Mouse (Mus musculus): ENCODE measurements around the gene Spcs1.

DNA sequence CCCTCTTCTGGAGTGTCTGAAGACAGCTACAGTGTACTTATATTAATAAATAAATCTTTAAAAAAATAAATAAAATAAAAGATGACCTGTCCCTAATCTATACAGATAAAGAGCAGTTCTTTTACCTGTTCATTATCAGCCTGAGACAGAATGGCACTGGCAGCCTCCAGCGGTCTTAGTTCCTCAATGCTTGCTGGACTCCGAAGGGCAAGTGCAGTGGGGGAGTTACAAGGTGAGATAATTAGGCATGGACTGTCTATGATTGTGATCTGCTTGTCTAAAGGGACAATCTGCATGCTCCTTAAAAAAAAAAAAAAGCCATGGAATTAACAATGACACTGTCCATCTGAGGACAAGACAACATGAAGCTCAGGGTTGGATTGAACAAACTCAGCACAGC lies 12.5 kb upstream of the Spcs1 start:
- no peak for TF ChIP-seq CTCF (IDR thresholded peaks at IDR 0.05; ENCODE audit: low read depth)
- TF ChIP-seq EP300 (optimal IDR thresholded peaks at IDR 0.05) = no peak
